Mouse (Mus musculus) cerebellum, adult 18-20 months (tissue): ENCODE results near the gene Cep97.
"Not testable (repeated sequence)": the region's sequence is repeated elsewhere in the genome, so short reads cannot be mapped to it uniquely, and the experiment has no call there.

Experiments
- DNase-seq, 2 experiments: peaks; one replicate each; pipeline ENCODE4 v3.0.0; 2021

Cep97 gene

GRCm38 (mm10) chr16:55934453-55935037 lies at the start of gene Cep97:
Gene Cep97, minus strand, starts transcription at chr16:55934855.
- DNase-seq = peak; percentile 90 to 97

GRCm38 (mm10) chr16:55974903-55975285 lies 40.2 kb upstream of the Cep97 start:
- DNase-seq = no peak

GRCm38 (mm10) chr16:55974256-55974902 lies 39.7 kb upstream of the Cep97 start:
- DNase-seq = peak; percentile 72 to 77

- DNase-seq = peak; percentile 99 to 100
Measured at GRCm38 (mm10) chr16:55973431-55974255, 39.0 kb upstream of the Cep97 start, which contains the start of gene Zbtb11. Gene Zbtb11, plus strand, starts transcription at chr16:55973883.

- no peak for DNase-seq
Measured at GRCm38 (mm10) chr16:55972626-55973201, 38.1 kb upstream of the Cep97 start.

- DNase-seq = no peak
Measured at GRCm38 (mm10) chr16:55971735-55972615, 37.3 kb upstream of the Cep97 start.

- DNase-seq = no peak
Measured at GRCm38 (mm10) chr16:55970416-55970815, 35.8 kb upstream of the Cep97 start.

GRCm38 (mm10) chr16:55969147-55969546 lies 34.5 kb upstream of the Cep97 start:
- DNase-seq = peak in 1 of 2 experiments; percentile 34

GRCm38 (mm10) chr16:55967221-55967620 lies 32.6 kb upstream of the Cep97 start:
- DNase-seq = no peak

GRCm38 (mm10) chr16:55966212-55966871 lies 31.7 kb upstream of the Cep97 start, which contains the start of gene Rpl24:
Gene Rpl24, plus strand, starts transcription at chr16:55966275.
- DNase-seq = peak; percentile 96

GRCm38 (mm10) chr16:55964126-55964949 lies 29.7 kb upstream of the Cep97 start:
- peak in 1 of 2 experiments; percentile 44 for DNase-seq

GRCm38 (mm10) chr16:55963068-55963467 lies 28.4 kb upstream of the Cep97 start:
- DNase-seq = not testable (repeated sequence)

- DNase-seq = not testable (repeated sequence)
Measured at GRCm38 (mm10) chr16:55954196-55954595, 19.5 kb upstream of the Cep97 start.

- DNase-seq = no peak
Measured at GRCm38 (mm10) chr16:55952771-55953170, 18.1 kb upstream of the Cep97 start.

- DNase-seq = no peak
Measured at GRCm38 (mm10) chr16:55951679-55952327, 17.1 kb upstream of the Cep97 start.

GRCm38 (mm10) chr16:55950946-55951678 lies 16.5 kb upstream of the Cep97 start:
- DNase-seq = peak; percentile 79 to 83

- no peak for DNase-seq
Measured at GRCm38 (mm10) chr16:55950462-55950861, 15.8 kb upstream of the Cep97 start.

GRCm38 (mm10) chr16:55948963-55949362 lies 14.3 kb upstream of the Cep97 start:
- no peak for DNase-seq

GRCm38 (mm10) chr16:55947876-55948410 lies 13.3 kb upstream of the Cep97 start:
- DNase-seq = not testable (repeated sequence)
